Mouse (Mus musculus) heart, adult 11 months (tissue): ENCODE results near the gene Ipo9.

Experiments
- DNase-seq: peaks from one replicate; pipeline ENCODE4 v3.0.0; 2022

Gene Ipo9

GRCm38 (mm10) chr1:135429901-135430668 lies at the start of gene Ipo9:
TSS of gene Ipo9 (minus strand) at chr1:135430499.
- DNase-seq, result peak; percentile 99

GRCm38 (mm10) chr1:135475571-135475895 lies 45.2 kb upstream of the Ipo9 start:
- peak; percentile 82 for DNase-seq

- peak; percentile 90 for DNase-seq
Measured at GRCm38 (mm10) chr1:135474861-135475570, 44.7 kb upstream of the Ipo9 start.

- DNase-seq, result no peak
Measured at GRCm38 (mm10) chr1:135472536-135472935, 42.2 kb upstream of the Ipo9 start.

- no peak for DNase-seq
Measured at GRCm38 (mm10) chr1:135471742-135472141, 41.4 kb upstream of the Ipo9 start.

- peak; percentile 91 for DNase-seq
Measured at GRCm38 (mm10) chr1:135470546-135470945, 40.2 kb upstream of the Ipo9 start.

- DNase-seq, result peak; percentile 90
Measured at GRCm38 (mm10) chr1:135467462-135467861, 37.2 kb upstream of the Ipo9 start.

- peak; percentile 97 for DNase-seq
Measured at GRCm38 (mm10) chr1:135466935-135467334, 36.6 kb upstream of the Ipo9 start.

- DNase-seq, result peak; percentile 91
Measured at GRCm38 (mm10) chr1:135465734-135466133, 35.4 kb upstream of the Ipo9 start.

- DNase-seq, result peak; percentile 89
Measured at GRCm38 (mm10) chr1:135462736-135463135, 32.4 kb upstream of the Ipo9 start.

- DNase-seq, result peak; percentile 95
Measured at GRCm38 (mm10) chr1:135462304-135462703, 32.0 kb upstream of the Ipo9 start.

- peak; percentile 96 for DNase-seq
Measured at GRCm38 (mm10) chr1:135461097-135461730, 30.9 kb upstream of the Ipo9 start.

GRCm38 (mm10) chr1:135460521-135460920 lies 30.2 kb upstream of the Ipo9 start:
- peak; percentile 92 for DNase-seq

GRCm38 (mm10) chr1:135457860-135458259 lies 27.6 kb upstream of the Ipo9 start:
- DNase-seq, result peak; percentile 91

GRCm38 (mm10) chr1:135452259-135452658 lies 22.0 kb upstream of the Ipo9 start:
- peak; percentile 89 for DNase-seq

- DNase-seq, result no peak
Measured at GRCm38 (mm10) chr1:135451419-135451818, 21.1 kb upstream of the Ipo9 start.

- peak; percentile 91 for DNase-seq
Measured at GRCm38 (mm10) chr1:135449876-135450275, 19.6 kb upstream of the Ipo9 start.

GRCm38 (mm10) chr1:135448940-135449339 lies 18.6 kb upstream of the Ipo9 start:
- DNase-seq, result peak; percentile 52

- peak; percentile 87 for DNase-seq
Measured at GRCm38 (mm10) chr1:135443506-135443905, 13.2 kb upstream of the Ipo9 start.

- DNase-seq, result peak; percentile 66
Measured at GRCm38 (mm10) chr1:135441861-135442260, 11.6 kb upstream of the Ipo9 start.

GRCm38 (mm10) chr1:135440986-135441385 lies 10.7 kb upstream of the Ipo9 start:
- peak; percentile 81 for DNase-seq

GRCm38 (mm10) chr1:135438801-135439200 lies 8.5 kb upstream of the Ipo9 start:
- peak; percentile 59 for DNase-seq

GRCm38 (mm10) chr1:135435823-135436222 lies 5.5 kb upstream of the Ipo9 start:
- DNase-seq, result peak; percentile 96

- DNase-seq, result no peak
Measured at GRCm38 (mm10) chr1:135430669-135431017, 344 bp upstream of the Ipo9 start.
